Mouse (Mus musculus): ENCODE measurements around the gene Icosl.
"Not testable (repeated sequence)": the region's sequence is repeated elsewhere in the genome, so short reads cannot be mapped to it uniquely, and the experiment has no call there.

Icosl gene

GRCm38 (mm10) chr10:78077862-78078261 lies 8.8 kb downstream of the Icosl start:
- DNase-seq: no peak

- no peak for DNase-seq
Measured at GRCm38 (mm10) chr10:78078276-78078675, 9.2 kb downstream of the Icosl start.

- DNase-seq: no peak
Measured at GRCm38 (mm10) chr10:78079955-78080591, 11.0 kb downstream of the Icosl start.

- DNase-seq: no peak
Measured at GRCm38 (mm10) chr10:78084073-78084472, 15.0 kb downstream of the Icosl start.

- DNase-seq: no peak
Measured at GRCm38 (mm10) chr10:78085711-78086110, 16.6 kb downstream of the Icosl start.

GRCm38 (mm10) chr10:78086444-78087061 lies 17.5 kb downstream of the Icosl start:
- no peak for DNase-seq

- DNase-seq: no peak
Measured at GRCm38 (mm10) chr10:78087101-78087511, 18.0 kb downstream of the Icosl start.

- peak in 1 of 2 experiments; percentile 28 for DNase-seq
Measured at GRCm38 (mm10) chr10:78090246-78090645, 21.1 kb downstream of the Icosl start.

GRCm38 (mm10) chr10:78090706-78091491 lies 21.8 kb downstream of the Icosl start:
- no peak for DNase-seq

- no peak for DNase-seq
Measured at GRCm38 (mm10) chr10:78091865-78092724, 23.0 kb downstream of the Icosl start.

GRCm38 (mm10) chr10:78092725-78093029 lies 23.6 kb downstream of the Icosl start:
- no peak for DNase-seq

- DNase-seq: no peak
Measured at GRCm38 (mm10) chr10:78095221-78095620, 26.1 kb downstream of the Icosl start.

GRCm38 (mm10) chr10:78095954-78096931 lies 27.1 kb downstream of the Icosl start:
- no peak for DNase-seq

GRCm38 (mm10) chr10:78099860-78100259 lies 30.8 kb downstream of the Icosl start:
- DNase-seq: not testable (repeated sequence)

- DNase-seq: no peak
Measured at GRCm38 (mm10) chr10:78100989-78101780, 32.1 kb downstream of the Icosl start.

- peak; percentile 48 to 56 for DNase-seq
Measured at GRCm38 (mm10) chr10:78104555-78105490, 35.7 kb downstream of the Icosl start.

GRCm38 (mm10) chr10:78105548-78105947 lies 36.4 kb downstream of the Icosl start:
- DNase-seq: peak; percentile 79 to 81

GRCm38 (mm10) chr10:78114521-78115092 lies 45.5 kb downstream of the Icosl start:
- DNase-seq: no peak

- no peak for DNase-seq
Measured at GRCm38 (mm10) chr10:78115153-78115552, 46.1 kb downstream of the Icosl start.

Data from cerebellum, postnatal 14 days (tissue).